Mouse (Mus musculus) small intestine, adult 2 months (tissue): ENCODE results near the gene Med24. TPM values are rescaled to one million over a fixed set of nuclear protein-coding genes. Genes with fewer than 3 reads are reported as not detected.
"Not testable (repeated sequence)": the region's sequence is repeated elsewhere in the genome, so short reads cannot be mapped to it uniquely, and the experiment has no call there.

Experiments used
- H3K27ac ChIP-seq: fragments of 200-500 bp; 2 replicates; pipeline ENCODE4 v1.5.1; 2012; ENCODE audit warnings: low read depth, low read length, control low read depth, inconsistent platforms; ENCODE audit not compliant: insufficient read depth
- H3K27me3 ChIP-seq: fragments of 200-500 bp; 2 replicates; pipeline ENCODE4 v1.6.1; 2012; ENCODE audit warnings: mild to moderate bottlenecking, moderate library complexity, low read length, inconsistent platforms; ENCODE audit not compliant: control insufficient read depth, insufficient read depth
- H3K36me3 ChIP-seq: fragments of 200-500 bp; 2 replicates; pipeline ENCODE4 v1.6.1; 2012; ENCODE audit warnings: mild to moderate bottlenecking, low read length, control low read depth, inconsistent platforms; ENCODE audit not compliant: control insufficient read depth, insufficient read depth
- H3K4me1 ChIP-seq: fragments of 200-500 bp; 2 replicates; pipeline ENCODE4 v1.6.1; 2012; ENCODE audit warnings: low read length, inconsistent platforms, mixed read lengths; ENCODE audit not compliant: control insufficient read depth, insufficient read depth, insufficient read length
- H3K4me3 ChIP-seq: fragments of 200-500 bp; 2 replicates; pipeline ENCODE4 v1.5.1; 2012; ENCODE audit warnings: low read depth, mild to moderate bottlenecking, control low read depth, inconsistent platforms, low read length, moderate library complexity
- CTCF ChIP-seq: fragments of 200-500 bp; IDR thresholded peaks from 2 replicates; pipeline ENCODE4 v1.5.1; 2012; ENCODE audit warnings: low read depth, mild to moderate bottlenecking, control low read depth, inconsistent platforms, low read length, moderate library complexity, mixed read lengths; ENCODE audit not compliant: insufficient replicate concordance, insufficient read length; ENCODE audit errors: extremely low read depth
- POLR2A ChIP-seq: fragments of 200-500 bp; IDR thresholded peaks from 2 replicates; pipeline ENCODE4 v1.6.1; 2012; ENCODE audit warnings: low read depth, mild to moderate bottlenecking, control low read depth, inconsistent platforms, low read length, moderate library complexity
- WGBS: fragments of 180-500 bp; shearing (Covaris S2); methylation state at CpG from one replicate; pipeline ENCODE4 v1.1.7; 2018; 5-methylcytosine and 5-hydroxymethylcytosine counted together
- polyA plus RNA-seq: library from polyadenylated mRNA; depleted of rRNA; stranded (reverse); fragments of >200 nt; gene quantifications from 2 replicates; pipeline ENCODE4 v1.2.3, GENCODE M21; 2012; rRNA removed

Med24 gene
- polyA plus RNA-seq, 1 experiment = 49.5 TPM

GRCm38 (mm10) chr11:98671857-98672256 lies 57.4 kb downstream of the Med24 start:
- TF ChIP-seq POLR2A (no peak), CTCF (no peak)
- Histone ChIP-seq H3K4me3 (no peak overlapping the region), H3K27ac (no peak overlapping the region), H3K27me3 (no peaks in the 10 kb centered on the region; the same call in 1 of the 2 replicates), H3K36me3 (no peaks in the 10 kb centered on the region), H3K4me1 (no peaks in the 10 kb centered on the region)
- 22% methylated on average over 5 of the region's 5 CpGs for WGBS

DNA sequence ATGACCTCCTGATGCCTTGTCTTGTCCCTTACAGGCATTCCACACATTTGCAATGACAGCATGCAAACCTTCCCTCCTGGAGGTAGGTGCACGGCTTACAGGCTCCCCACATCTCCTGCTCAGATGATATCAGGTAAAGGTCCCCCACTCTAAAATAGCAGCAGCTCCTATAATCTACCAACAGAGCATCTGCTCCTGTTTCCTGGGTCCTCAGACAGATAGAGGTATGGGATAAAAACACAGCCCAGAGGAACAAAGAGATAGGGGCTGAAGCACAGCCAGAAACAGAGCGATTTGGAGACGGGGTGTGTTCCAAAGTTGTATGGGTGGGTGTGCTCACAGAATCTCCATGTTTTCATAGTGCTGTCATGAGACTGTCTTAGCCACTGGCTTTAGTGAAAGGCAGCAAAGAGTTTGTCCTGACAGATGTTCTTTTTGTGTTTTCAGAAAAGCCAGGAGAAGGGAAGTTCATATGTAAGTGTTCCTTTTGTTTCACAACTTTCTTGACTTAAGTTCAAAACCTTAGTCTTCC lies 57.9 kb downstream of the Med24 start:
- H3K4me1 ChIP-seq = no peaks in the 10 kb centered on the region
- H3K27me3 ChIP-seq = no peaks in the 10 kb centered on the region; the same call in 1 of the 2 replicates
- 65% methylated on average over 3 of the region's 3 CpGs for WGBS
- H3K27ac ChIP-seq = no peak overlapping the region
- TF ChIP-seq CTCF = no peak
- no peak for TF ChIP-seq POLR2A
- no peaks in the 10 kb centered on the region for H3K36me3 ChIP-seq
- no peak overlapping the region for H3K4me3 ChIP-seq

DNA sequence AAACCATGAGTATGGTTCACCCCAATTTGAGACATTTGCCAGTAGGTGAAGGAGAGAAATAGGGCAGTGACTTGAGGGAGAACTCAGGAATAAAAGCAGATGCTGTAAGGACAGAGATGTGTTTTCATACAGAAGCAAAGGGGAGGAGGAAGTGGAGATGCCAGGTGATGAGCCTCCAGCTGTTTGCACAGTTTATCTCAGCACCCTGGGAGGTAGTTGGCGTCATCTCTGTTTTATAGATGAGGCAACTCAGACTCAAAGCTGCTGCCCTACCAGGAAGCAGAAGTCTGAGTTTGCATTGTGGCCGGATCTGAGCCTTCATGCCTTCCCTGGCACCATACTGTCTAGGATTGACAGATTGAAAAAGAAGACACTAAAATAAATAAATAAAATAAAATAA lies 60.3 kb downstream of the Med24 start:
- H3K4me1 ChIP-seq = no peaks in the 10 kb centered on the region
- no peak overlapping the region for H3K4me3 ChIP-seq
- H3K36me3 ChIP-seq = no peaks in the 10 kb centered on the region
- no peak overlapping the region for H3K27ac ChIP-seq
- H3K27me3 ChIP-seq = no peaks in the 10 kb centered on the region; the same call in 1 of the 2 replicates
- TF ChIP-seq CTCF (no peak), POLR2A (no peak)
- 10% methylated on average over 2 of the region's 2 CpGs for WGBS

GRCm38 (mm10) chr11:98664091-98664490 lies 65.1 kb downstream of the Med24 start, which contains the start of gene Gsdma:
Gsdma (plus strand) TSS chr11:98664351.
- Histone ChIP-seq H3K27ac (no peak within 1 kb of the TSS), H3K4me3 (no peak within 1 kb of the TSS), H3K27me3 (no peaks in the 10 kb centered on the region; the same call in 1 of the 2 replicates), H3K4me1 (no peaks in the 10 kb centered on the region), H3K36me3 (no peaks in the 10 kb centered on the region)
- TF ChIP-seq CTCF = no peak
- no peak for TF ChIP-seq POLR2A
- 21% methylated on average over 4 of the region's 4 CpGs for WGBS

- Histone ChIP-seq H3K4me3 (no peak overlapping the region), H3K36me3 (no peaks in the 10 kb centered on the region), H3K4me1 (no peaks in the 10 kb centered on the region), H3K27me3 (no peaks in the 10 kb centered on the region), H3K27ac (no peak overlapping the region)
- TF ChIP-seq POLR2A (no peak), CTCF (0 out of 2 replicates have a peak, but pooled peaks have one; percentile 6)
- 4% methylated on average over 6 of the region's 6 CpGs for WGBS
These were observed 68.7 kb downstream of the Med24 start for GRCm38 (mm10) chr11:98660517-98660916.

DNA sequence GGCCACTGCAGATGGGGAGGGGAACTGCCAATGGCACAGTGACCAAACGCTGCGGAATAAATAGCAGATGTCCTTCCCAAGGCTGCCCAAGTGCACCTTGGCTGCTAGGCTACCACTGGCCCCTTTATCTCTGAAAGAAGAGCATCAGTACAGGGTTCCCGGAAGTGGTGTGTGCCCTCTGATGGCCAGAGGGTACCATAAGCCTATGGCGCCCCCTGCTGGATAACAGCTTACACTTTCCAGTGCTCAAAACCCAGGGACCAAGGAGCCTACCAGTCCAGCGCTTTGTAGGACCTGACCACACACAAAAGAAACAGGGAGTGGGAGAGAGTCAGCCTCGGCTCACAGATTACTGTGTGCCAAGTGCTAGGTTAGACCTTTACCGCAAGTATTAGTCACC lies 74.2 kb downstream of the Med24 start:
- H3K27ac ChIP-seq, H3K27me3 ChIP-seq, H3K4me1 ChIP-seq, H3K36me3 ChIP-seq, H3K4me3 ChIP-seq: not testable (repeated sequence)
- TF ChIP-seq CTCF = peak; percentile 71; the same call in 1 of the 2 replicates
- WGBS = 11% methylated on average over 7 of the region's 7 CpGs

Other genes starting within 250 kb of the Med24 start
- 6.6 and 9.7 TPM in 2 replicates for gene Ikzf3, start 183.4 kb downstream of the Med24 start, polyA plus RNA-seq
- gene Zpbp2, start 178.3 kb downstream of the Med24 start, polyA plus RNA-seq = not detected in 2 replicates
- gene Ormdl3, start 142.1 kb downstream of the Med24 start, polyA plus RNA-seq = 46.3 and 105 TPM in 2 replicates
- gene Lrrc3c, start 131.1 kb downstream of the Med24 start, polyA plus RNA-seq = not detected in 2 replicates
- not detected in 2 replicates for gene Gm12355, start 103.8 kb downstream of the Med24 start, polyA plus RNA-seq
- gene Gsdma3, start 103.1 kb downstream of the Med24 start, polyA plus RNA-seq = not detected in 2 replicates
- gene Gsdma2, start 82.7 kb downstream of the Med24 start, polyA plus RNA-seq = 0.49 and 75.8 TPM in 2 replicates
- gene Gsdma, start 65.1 kb downstream of the Med24 start, polyA plus RNA-seq = 0.25 and 0.41 TPM in 2 replicates
- gene Psmd3, start 46.9 kb downstream of the Med24 start, polyA plus RNA-seq = 86.4 and 139 TPM in 2 replicates
- gene Csf3, start 28.2 kb downstream of the Med24 start, polyA plus RNA-seq = 0.10 TPM in 1 of 2 replicates, not detected in the other
- gene Thra, start 11.2 kb upstream of the Med24 start, polyA plus RNA-seq = 46.5 and 128 TPM in 2 replicates
- 59.8 and 206 TPM in 2 replicates for gene Nr1d1, start 45.9 kb upstream of the Med24 start, polyA plus RNA-seq
- 19.8 and 38.5 TPM in 2 replicates for gene Msl1, start 66.1 kb upstream of the Med24 start, polyA plus RNA-seq
- gene Casc3, start 75.5 kb upstream of the Med24 start, polyA plus RNA-seq = 11.7 and 22.0 TPM in 2 replicates
- 11.4 and 47.6 TPM in 2 replicates for gene Rapgefl1, start 107.3 kb upstream of the Med24 start, polyA plus RNA-seq
- 11.4 and 27.3 TPM in 2 replicates for gene Wipf2, start 134.2 kb upstream of the Med24 start, polyA plus RNA-seq
- 0.37 and 0.65 TPM in 2 replicates for gene Cdc6, start 178.4 kb upstream of the Med24 start, polyA plus RNA-seq
- 25.3 and 56.3 TPM in 2 replicates for gene Rara, start 198.4 kb upstream of the Med24 start, polyA plus RNA-seq